Mouse (Mus musculus) heart, embryonic 12.5 days (tissue): ENCODE data around the gene Krtap12-1. TPM values are rescaled to one million over a fixed set of nuclear protein-coding genes. Genes with fewer than 3 reads are reported as not detected.
"Not testable (repeated sequence)": the region's sequence is repeated elsewhere in the genome, so short reads cannot be mapped to it uniquely, and the experiment has no call there.

Experiments
- ATAC-seq: fragments of 200-750 bp; cut with Nextera tagmentation; 2 replicates; pipeline ENCODE4 v1.8.0; 2017; ENCODE audit warnings: moderate TSS enrichment, moderate library complexity; ENCODE audit not compliant: insufficient number of reproducible peaks, low FRiP score
- H3K27ac ChIP-seq: fragments of 300-500 bp; sonication (generic); 2 replicates; pipeline ENCODE4 v1.5.1; 2016; ENCODE audit warnings: mild to moderate bottlenecking, moderate library complexity; ENCODE audit not compliant: poor library complexity, severe bottlenecking
- H3K27me3 ChIP-seq: fragments of 300-500 bp; sonication (generic); replicated peaks from 2 replicates; pipeline ENCODE4 v1.6.1; 2016; ENCODE audit warnings: mild to moderate bottlenecking, moderate library complexity
- H3K36me3 ChIP-seq: fragments of 300-500 bp; sonication (generic); 2 replicates; pipeline ENCODE4 v1.6.1; 2016; ENCODE audit warnings: mild to moderate bottlenecking, moderate library complexity
- H3K4me1 ChIP-seq: fragments of 300-500 bp; sonication (generic); replicated peaks from 2 replicates; pipeline ENCODE4 v1.6.1; 2016; ENCODE audit warnings: mild to moderate bottlenecking
- H3K4me2 ChIP-seq: fragments of 300-500 bp; sonication (generic); 2 replicates; pipeline ENCODE4 v1.6.1; 2016; ENCODE audit warnings: mild to moderate bottlenecking, moderate library complexity
- H3K4me3 ChIP-seq: fragments of 300-500 bp; sonication (generic); 2 replicates; pipeline ENCODE4 v1.5.1; 2016; ENCODE audit warnings: mild to moderate bottlenecking
- H3K9ac ChIP-seq: fragments of 300-500 bp; sonication (generic); 2 replicates; pipeline ENCODE4 v1.6.1; 2016; ENCODE audit warnings: mild to moderate bottlenecking, moderate library complexity
- H3K9me3 ChIP-seq: fragments of 300-500 bp; sonication (generic); replicated peaks from 2 replicates; pipeline ENCODE4 v1.6.1; 2016; ENCODE audit warnings: mild to moderate bottlenecking, moderate library complexity
- WGBS: fragments of 180-500 bp; shearing (Covaris S2); methylation state at CpG from one replicate; pipeline ENCODE4 v1.1.7; 2016; 5-methylcytosine and 5-hydroxymethylcytosine counted together
- polyA plus RNA-seq: library from polyadenylated mRNA; unstranded; fragments of >200 nt; fragmentation: Nextera tagmentation; extraction: Ambion mirVana; gene quantifications from 2 replicates; pipeline ENCODE4 v1.2.1, GENCODE M21; 2016

Gene Krtap12-1
- polyA plus RNA-seq: not detected in 2 replicates

GRCm38 (mm10) chr10:77720299-77720698 lies at the start of gene Krtap12-1:
Krtap12-1 (plus strand) TSS chr10:77720599.
- not testable (repeated sequence) for H3K36me3 ChIP-seq, H3K27me3 ChIP-seq
- 74% methylated on average over 1 of the region's 1 CpGs for WGBS

GRCm38 (mm10) chr10:77670710-77671109 lies 49.7 kb upstream of the Krtap12-1 start:
- WGBS: 76% methylated on average over 4 of the region's 4 CpGs
- Histone ChIP-seq H3K27ac (no peak overlapping the region), H3K9ac (no peak overlapping the region), H3K9me3 (no peaks in the 10 kb centered on the region; the same call in 1 of the 2 replicates), H3K4me3 (no peak overlapping the region), H3K4me1 (no peaks in the 10 kb centered on the region), H3K4me2 (no peak overlapping the region), H3K36me3 (no peaks in the 10 kb centered on the region), H3K27me3 (peaks cover 23% of the 10 kb centered on the region)
- ATAC-seq: no peak

More at GRCm38 (mm10) chr10:77720299-77720698, at the start of gene Krtap12-1:
- not testable (repeated sequence) for H3K4me2 ChIP-seq, H3K9ac ChIP-seq, H3K4me3 ChIP-seq, H3K27ac ChIP-seq, H3K4me1 ChIP-seq, H3K9me3 ChIP-seq, ATAC-seq

- no peaks in the 10 kb centered on the region; the same call in 1 of the 2 replicates for H3K9me3 ChIP-seq
- WGBS: 12% methylated on average over 4 of the region's 4 CpGs
- no peak overlapping the region for H3K4me3 ChIP-seq
- ATAC-seq: peak; percentile 89
- no peak overlapping the region for H3K9ac ChIP-seq
- H3K4me2 ChIP-seq: no peak overlapping the region
- no peaks in the 10 kb centered on the region for H3K4me1 ChIP-seq
- H3K27me3 ChIP-seq: peaks cover 23% of the 10 kb centered on the region
- H3K36me3 ChIP-seq: no peaks in the 10 kb centered on the region
- no peak overlapping the region for H3K27ac ChIP-seq
These were observed 48.9 kb upstream of the Krtap12-1 start for GRCm38 (mm10) chr10:77671519-77671918.

GRCm38 (mm10) chr10:77673765-77674164 lies 46.6 kb upstream of the Krtap12-1 start:
- Histone ChIP-seq H3K4me2 (no peak overlapping the region), H3K27ac (no peak overlapping the region), H3K27me3 (peaks cover 42% of the 10 kb centered on the region), H3K9me3 (no peaks in the 10 kb centered on the region; the same call in 1 of the 2 replicates), H3K36me3 (no peaks in the 10 kb centered on the region), H3K4me1 (peaks cover 8% of the 10 kb centered on the region), H3K4me3 (no peak overlapping the region), H3K9ac (no peak overlapping the region)
- WGBS: 55% methylated on average over 13 of the region's 13 CpGs
- no peak for ATAC-seq

- H3K36me3 ChIP-seq: no peaks in the 10 kb centered on the region
- ATAC-seq: no peak
- no peak overlapping the region for H3K9ac ChIP-seq
These were observed 42.8 kb upstream of the Krtap12-1 start for GRCm38 (mm10) chr10:77677562-77677961.

GRCm38 (mm10) chr10:77682994-77683393 lies 37.4 kb upstream of the Krtap12-1 start:
- ATAC-seq: no peak
- 68% methylated on average over 7 of the region's 7 CpGs for WGBS
- H3K4me3 ChIP-seq: no peak overlapping the region

More at GRCm38 (mm10) chr10:77677562-77677961, 42.8 kb upstream of the Krtap12-1 start:
- peak overlapping the region; percentile 35 for H3K4me3 ChIP-seq
- H3K4me2 ChIP-seq: peak overlapping the region; percentile 65
- no peak overlapping the region for H3K27ac ChIP-seq
- 1% methylated on average over 35 of the region's 35 CpGs for WGBS
- peaks cover 8% of the 10 kb centered on the region for H3K4me1 ChIP-seq
- H3K27me3 ChIP-seq: peaks cover 62% of the 10 kb centered on the region
- H3K9me3 ChIP-seq: no peaks in the 10 kb centered on the region

GRCm38 (mm10) chr10:77684181-77684580 lies 36.2 kb upstream of the Krtap12-1 start:
- Histone ChIP-seq H3K4me2 (no peak overlapping the region), H3K36me3 (no peaks in the 10 kb centered on the region), H3K27me3 (peaks cover 82% of the 10 kb centered on the region), H3K4me1 (peaks cover 10% of the 10 kb centered on the region; the same call in 1 of the 2 replicates), H3K4me3 (no peak overlapping the region), H3K9ac (no peak overlapping the region), H3K9me3 (no peaks in the 10 kb centered on the region), H3K27ac (no peak overlapping the region)
- WGBS: 37% methylated on average over 8 of the region's 8 CpGs
- ATAC-seq: no peak

More at GRCm38 (mm10) chr10:77682994-77683393, 37.4 kb upstream of the Krtap12-1 start:
- Histone ChIP-seq H3K36me3 (no peaks in the 10 kb centered on the region), H3K9me3 (no peaks in the 10 kb centered on the region), H3K27ac (no peak overlapping the region), H3K27me3 (peaks cover 81% of the 10 kb centered on the region), H3K4me2 (no peak overlapping the region), H3K4me1 (peaks cover 10% of the 10 kb centered on the region), H3K9ac (no peak overlapping the region)

- Histone ChIP-seq H3K4me3 (no peak within 1 kb of the TSS), H3K9ac (no peak within 1 kb of the TSS)
These were observed 34.3 kb upstream of the Krtap12-1 start, which contains the start of gene Tspear for GRCm38 (mm10) chr10:77685895-77686664. Tspear (plus strand) TSS chr10:77686569.

GRCm38 (mm10) chr10:77687021-77687420 lies 33.4 kb upstream of the Krtap12-1 start:
- H3K4me3 ChIP-seq: no peak overlapping the region
- H3K36me3 ChIP-seq: no peaks in the 10 kb centered on the region
- 20% methylated on average over 10 of the region's 10 CpGs for WGBS
- peaks cover 94% of the 10 kb centered on the region for H3K27me3 ChIP-seq
- H3K9me3 ChIP-seq: no peaks in the 10 kb centered on the region
- peaks cover 10% of the 10 kb centered on the region; the same call in 1 of the 2 replicates for H3K4me1 ChIP-seq
- H3K27ac ChIP-seq: no peak overlapping the region
- no peak overlapping the region for H3K4me2 ChIP-seq
- ATAC-seq: no peak
- H3K9ac ChIP-seq: no peak overlapping the region

More at GRCm38 (mm10) chr10:77685895-77686664, 34.3 kb upstream of the Krtap12-1 start, which contains the start of gene Tspear:
- WGBS: 2% methylated on average over 22 of the region's 22 CpGs
- H3K36me3 ChIP-seq: no peaks in the 10 kb centered on the region
- no peaks in the 10 kb centered on the region for H3K9me3 ChIP-seq
- no peak within 1 kb of the TSS for H3K27ac ChIP-seq
- peaks cover 85% of the 10 kb centered on the region for H3K27me3 ChIP-seq
- ATAC-seq: peak; percentile 50; the same call in 1 of the 2 replicates
- peak within 1 kb of the TSS; percentile 11 for H3K4me2 ChIP-seq
- peaks cover 10% of the 10 kb centered on the region; the same call in 1 of the 2 replicates for H3K4me1 ChIP-seq

- not testable (repeated sequence) for H3K4me1 ChIP-seq, H3K4me3 ChIP-seq, H3K27ac ChIP-seq, H3K9ac ChIP-seq, H3K9me3 ChIP-seq, ATAC-seq, H3K36me3 ChIP-seq, H3K4me2 ChIP-seq
- WGBS: 69% methylated on average over 3 of the region's 3 CpGs
- peaks cover 77% of the 10 kb centered on the region for H3K27me3 ChIP-seq
These were observed 30.0 kb upstream of the Krtap12-1 start, which contains the start of gene Gm19402 for GRCm38 (mm10) chr10:77690356-77690807. Gm19402 (minus strand) TSS chr10:77690757.

- peaks cover 19% of the 10 kb centered on the region for H3K27me3 ChIP-seq
- 26% methylated on average over 4 of the region's 4 CpGs for WGBS
- no peak for ATAC-seq
- H3K4me3 ChIP-seq: no peak within 1 kb of the TSS
- no peak within 1 kb of the TSS for H3K27ac ChIP-seq
- no peaks in the 10 kb centered on the region for H3K4me1 ChIP-seq
- no peaks in the 10 kb centered on the region for H3K36me3 ChIP-seq
- peaks cover 3% of the 10 kb centered on the region; the same call in 1 of the 2 replicates for H3K9me3 ChIP-seq
- no peak within 1 kb of the TSS for H3K4me2 ChIP-seq
- no peak within 1 kb of the TSS for H3K9ac ChIP-seq
These were observed 23.3 kb upstream of the Krtap12-1 start, which contains the start of gene Gm9508 for GRCm38 (mm10) chr10:77697133-77697532. Gm9508 (minus strand) TSS chr10:77697233.
